Comparison of ENCODE assay signal across 20 mouse cellular contexts in the genomic region with DNA sequence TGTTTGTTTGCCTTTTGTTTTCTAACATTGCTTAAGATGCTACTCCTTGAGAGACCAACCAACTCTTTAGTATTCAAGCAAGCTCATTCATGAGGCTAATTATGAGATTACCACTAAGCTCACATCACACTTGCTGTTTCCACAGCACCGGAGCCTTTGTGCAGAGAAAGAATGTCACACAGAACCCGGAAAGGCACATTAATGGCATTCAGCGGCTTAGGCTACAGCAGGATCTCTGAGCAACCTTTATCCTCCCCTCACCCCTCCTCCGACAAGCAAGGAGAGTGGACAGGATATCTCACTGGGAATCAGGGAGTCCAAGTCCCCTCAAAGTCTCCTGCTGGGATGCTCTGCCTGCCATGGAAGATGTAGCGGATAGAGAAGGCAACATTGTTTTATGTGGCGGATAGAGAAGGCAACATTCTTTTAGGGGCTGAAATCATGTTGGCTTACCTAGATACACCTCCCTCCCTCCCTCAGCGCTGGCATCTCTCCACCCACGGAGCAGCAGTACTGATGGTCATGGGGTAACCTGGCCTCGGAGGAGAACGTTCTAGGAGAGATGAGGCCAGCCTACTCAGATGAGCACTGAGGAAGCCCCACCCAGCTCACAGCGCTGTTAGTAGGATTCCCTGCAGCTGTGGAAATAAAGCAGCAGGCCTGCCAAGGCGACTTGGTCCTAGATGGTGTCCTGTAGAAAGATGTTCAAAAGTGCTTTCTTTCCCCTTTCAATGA.
DNase-seq lines count a peak whose midpoint lies in the region; ATAC-seq lines count a peak whose summit lies in the region.
"Had no signal": no experiment of that assay in that cellular context is flagged by ENCODE, and none has a peak within 500 bp of the region (broad histone marks: within the 10 kb centered on the region; RNA-seq: fewer than 3 reads in every experiment).

No protein-coding gene starts in this region.

- H3K4me2 ChIP-seq in neural tube, embryonic 13.5 days, result no peak overlapping the region
- peak overlapping the region; percentile 20 for H3K4me2 ChIP-seq in forebrain, embryonic 12.5 days
- H3K4me2 ChIP-seq in midbrain, embryonic 11.5 days, result no peak overlapping the region
- H3K4me2 ChIP-seq: heart, embryonic 15.5 days had no signal

- H3K9me3 ChIP-seq in neural tube, embryonic 13.5 days, result no peaks in the 10 kb centered on the region
- no peaks in the 10 kb centered on the region for H3K9me3 ChIP-seq in forebrain, embryonic 12.5 days
- H3K9me3 ChIP-seq in midbrain, embryonic 11.5 days (ENCODE audit: control insufficient read depth, low read length), result no peaks in the 10 kb centered on the region
- H3K9me3 ChIP-seq: heart, embryonic 15.5 days had no signal

- 0 out of 2 replicates have a peak, but pooled peaks cover 3% of the 10 kb centered on the region for H3K36me3 ChIP-seq in neural tube, embryonic 13.5 days
- H3K36me3 ChIP-seq in forebrain, embryonic 12.5 days (replicated peaks), result no peaks in the 10 kb centered on the region
- H3K36me3 ChIP-seq in midbrain, embryonic 11.5 days (ENCODE audit: control insufficient read depth, insufficient read depth, low read length), result no peaks in the 10 kb centered on the region

- H3K9ac ChIP-seq in neural tube, embryonic 13.5 days, result 0 out of 2 replicates have a peak overlapping the region, but pooled peaks have one; percentile 5
- peak overlapping the region; percentile 22 for H3K9ac ChIP-seq in forebrain, embryonic 12.5 days
- peak overlapping the region; percentile 32; the same call in 1 of the 2 replicates for H3K9ac ChIP-seq in midbrain, embryonic 11.5 days (ENCODE audit: low read length)
- H3K9ac ChIP-seq: heart, embryonic 15.5 days had no signal

- no peak for DNase-seq in neural tube, embryonic 10.5 days (ENCODE audit: extremely low spot score, low spot score)
- peak; percentile 87 for DNase-seq in midbrain, embryonic 11.5 days (ENCODE audit: low spot score, missing footprints)
- peak; percentile 57 for DNase-seq in testis, postnatal 14 days (ENCODE audit: low spot score)
- no peak for DNase-seq in adrenal gland, postnatal 36 days
- no peak for DNase-seq in adipocyte (ENCODE audit: low spot score)
- no peak for DNase-seq in frontal cortex, adult 2 months (ENCODE audit: extremely low spot score in 1 of 2, low spot score in 1 of 2)
- DNase-seq: B cell, adult 2 months; cerebellum, adult 11 months; gastrocnemius, adult 2 months; heart, adult 18-20 months; kidney, postnatal 10 days; liver; lung, adult 18-20 months; thymus, postnatal 36 days had no signal

- no peak overlapping the region for H3K4me3 ChIP-seq in neural tube, embryonic 13.5 days
- no peak overlapping the region for H3K4me3 ChIP-seq in forebrain, embryonic 12.5 days (replicated peaks)
- H3K4me3 ChIP-seq in midbrain, embryonic 11.5 days (ENCODE audit: low read depth, low read length), result no peak overlapping the region
- H3K4me3 ChIP-seq: gastrocnemius, adult 2 months; heart, embryonic 15.5 days; left cerebral cortex, adult 2 months had no signal

- H3K27me3 ChIP-seq in neural tube, embryonic 13.5 days, result no peaks in the 10 kb centered on the region
- H3K27me3 ChIP-seq in forebrain, embryonic 12.5 days, result peaks cover 51% of the 10 kb centered on the region
- H3K27me3 ChIP-seq in midbrain, embryonic 11.5 days (ENCODE audit: control insufficient read depth, insufficient read depth, low read length), result no peaks in the 10 kb centered on the region; the same call in 1 of the 2 replicates
- H3K27me3 ChIP-seq: heart, embryonic 15.5 days; Patski had no signal

- ATAC-seq in neural tube, embryonic 13.5 days (ENCODE audit: low read depth), result no peak; the same call in 1 of the 2 replicates
- 0 out of 2 replicates have a peak, but pooled peaks have one; percentile 36 for ATAC-seq in forebrain, embryonic 12.5 days (ENCODE audit: low FRiP score)
- ATAC-seq in midbrain, embryonic 11.5 days (ENCODE audit: low FRiP score), result peak; percentile 60; the same call in 1 of the 2 replicates
- ATAC-seq: intestine, postnatal 0 days; Patski had no signal

- WGBS in neural tube, embryonic 13.5 days, result 53% methylated on average over 12 of the region's 12 CpGs
- whole genome bisulfite sequencing in forebrain, embryonic 12.5 days, result 17% methylated on average over 12 of the region's 12 CpGs
- 38% methylated on average over 12 of the region's 12 CpGs for WGBS in midbrain, embryonic 11.5 days

- peaks cover 16% of the 10 kb centered on the region for H3K4me1 ChIP-seq in neural tube, embryonic 13.5 days (replicated peaks)
- peaks cover 24% of the 10 kb centered on the region for H3K4me1 ChIP-seq in forebrain, embryonic 12.5 days
- peaks cover 17% of the 10 kb centered on the region for H3K4me1 ChIP-seq in midbrain, embryonic 11.5 days (ENCODE audit: control insufficient read depth, insufficient read depth, low read length)
- H3K4me1 ChIP-seq: heart, embryonic 15.5 days had no signal

- no peak overlapping the region; the same call in 1 of the 2 replicates for H3K27ac ChIP-seq in neural tube, embryonic 13.5 days (replicated peaks)
- peak overlapping the region; percentile 50; the same call in 1 of the 2 replicates for H3K27ac ChIP-seq in forebrain, embryonic 12.5 days
- H3K27ac ChIP-seq in midbrain, embryonic 11.5 days (ENCODE audit: low read depth, low read length), result no peak overlapping the region
- H3K27ac ChIP-seq: gastrocnemius, adult 2 months; heart, embryonic 15.5 days; left cerebral cortex, adult 2 months had no signal

Comparison
In these comparisons a context has a peak if more than half of its experiments do, and no peak if none do; other contexts are left out.
1. DNase-seq: peak in midbrain, embryonic 11.5 days (single experiment) and testis, postnatal 14 days (single experiment); none in neural tube, embryonic 10.5 days (single experiment), adrenal gland, postnatal 36 days (0 of 2), adipocyte (single experiment) and frontal cortex, adult 2 months (0 of 2).
2. Peak in every context shown above with its lines, with median percentiles within 50 percentile points of each other: H3K9ac ChIP-seq.